Mouse (Mus musculus): ENCODE data around the gene Mdga2.

- TF ChIP-seq CTCF (IDR thresholded peaks at IDR 0.05; ENCODE audit: control insufficient read depth, insufficient read depth, low read length) (no peak), POLR2A (IDR thresholded peaks at IDR 0.05; ENCODE audit: borderline replicate concordance, control insufficient read depth, low read depth, low read length) (no peak)
These were observed 2.3 kb downstream of the Mdga2 start for GRCm38 (mm10) chr12:67220041-67220440.

All from bone marrow, adult 2 months (tissue).